1 mouse cellular context compared by ENCODE assay signal in the genomic region with DNA sequence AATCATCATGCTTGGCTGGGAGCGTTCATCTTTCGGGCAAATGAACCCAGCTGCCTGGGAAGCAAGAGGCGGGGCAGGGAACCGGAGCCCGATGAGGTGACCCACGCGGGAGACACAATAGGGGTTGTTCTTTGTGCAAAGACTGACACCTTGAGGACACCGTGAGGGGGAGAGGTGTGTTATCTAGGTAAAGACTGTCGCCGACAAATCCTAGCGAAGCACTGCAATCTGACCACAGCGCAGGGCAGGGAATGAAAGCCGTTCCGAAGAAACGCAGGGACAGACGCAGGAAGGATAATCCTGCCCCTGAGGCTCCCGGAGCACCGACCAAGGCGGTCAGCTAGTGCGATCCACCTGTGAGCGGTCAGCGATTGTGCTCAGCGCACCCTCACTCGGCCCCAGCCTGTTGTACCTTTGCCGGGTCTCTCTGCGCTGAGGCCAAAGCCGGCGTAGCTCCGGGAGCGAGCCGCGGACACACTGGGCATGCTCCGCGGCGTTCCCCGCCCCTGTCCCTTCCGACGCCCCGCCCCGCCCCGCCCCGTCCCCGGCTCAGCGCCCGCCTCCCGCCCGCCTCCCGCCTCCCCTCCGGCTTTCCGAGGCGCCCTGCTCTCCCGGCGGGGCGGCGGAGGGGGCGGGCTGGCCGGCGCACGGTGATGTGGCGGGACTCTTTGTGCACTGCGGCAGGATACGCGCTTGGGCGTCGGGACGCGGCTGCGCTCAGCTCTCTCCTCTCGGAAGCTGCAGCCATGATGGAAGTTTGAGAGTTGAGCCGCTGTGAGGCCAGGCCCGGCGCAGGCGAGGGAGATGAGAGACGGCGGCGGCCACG.
A peak's percentile ranks its signal among the peaks of the same experiment; 100 is the strongest.
TF ChIP-seq lines count a peak whose summit lies in the region.

A gene (plus strand): TSS at position 598 of the 826 bp plus-strand sequence.

TF ChIP-seq in CH12.LX, 34 proteins besides CTCF, POLR2A, EP300 and RAD21 (continued from another document):
- TF ChIP-seq NELFE (IDR thresholded peaks at IDR 0.05; ENCODE audit: low read depth, low read length) (peak; percentile 76), MAZ (IDR thresholded peaks at IDR 0.05; ENCODE audit: low read depth, low read length) (peak; percentile 92), KAT2A (IDR thresholded peaks at IDR 0.05; ENCODE audit: insufficient replicate concordance, low read length) (peak; percentile 98), TCF12 (IDR thresholded peaks at IDR 0.05; ENCODE audit: low read depth, low read length) (peak; percentile 99), IRF4 (IDR thresholded peaks at IDR 0.05; ENCODE audit: low read depth, low read length) (peak; percentile 81), MXI1 (IDR thresholded peaks at IDR 0.05; ENCODE audit: low read depth, low read length) (peak; percentile 62; the same call in 1 of the 2 replicates), MAFK (IDR thresholded peaks at IDR 0.05; ENCODE audit: insufficient replicate concordance, low read length) (no peak), SMC3 (IDR thresholded peaks at IDR 0.05; ENCODE audit: low read depth, low read length) (peak; percentile 18; the same call in 1 of the 2 replicates), UBTF (IDR thresholded peaks at IDR 0.05; ENCODE audit: low read depth, low read length) (peak; percentile 84), ZNF384 (IDR thresholded peaks at IDR 0.05; ENCODE audit: low read depth, low read length) (no peak), GABPA (IDR thresholded peaks at IDR 0.05; ENCODE audit: insufficient replicate concordance, low read depth, low read length) (no peak), NRF1 (IDR thresholded peaks at IDR 0.05; ENCODE audit: low read depth, low read length) (peak; percentile 82), USF2 (conservative IDR thresholded peaks at IDR 0.05; ENCODE audit: low read depth, low read length) (no peak), CHD1 (IDR thresholded peaks at IDR 0.05; ENCODE audit: low read depth, low read length) (no peak), POLR2AphosphoS2 (IDR thresholded peaks at IDR 0.05; ENCODE audit: low read depth, low read length) (peak; percentile 67; the same call in 1 of the 2 replicates), HCFC1 (IDR thresholded peaks at IDR 0.05; ENCODE audit: low read depth, low read length) (peak; percentile 70), MEF2A (IDR thresholded peaks at IDR 0.05; ENCODE audit: borderline replicate concordance, low read depth, low read length) (0 out of 2 replicates have a peak, but pooled peaks have one; percentile 57), MAX (IDR thresholded peaks at IDR 0.05; ENCODE audit: low read length) (peak; percentile 43; the same call in 1 of the 2 replicates), E2F4 (IDR thresholded peaks at IDR 0.05; ENCODE audit: insufficient replicate concordance, low read depth, low read length) (no peak), ZMIZ1 (IDR thresholded peaks at IDR 0.05; ENCODE audit: low read depth, low read length) (peak; percentile 91)
